Mouse (Mus musculus) heart, embryonic 12.5 days (tissue): ENCODE data around the gene Trem1. TPM values are rescaled to one million over a fixed set of nuclear protein-coding genes. Genes with fewer than 3 reads are reported as not detected.

Experiments
- ATAC-seq: fragments of 200-750 bp; cut with Nextera tagmentation; 2 replicates; pipeline ENCODE4 v1.8.0; 2017; ENCODE audit warnings: moderate TSS enrichment, moderate library complexity; ENCODE audit not compliant: insufficient number of reproducible peaks, low FRiP score
- H3K27ac ChIP-seq: fragments of 300-500 bp; sonication (generic); 2 replicates; pipeline ENCODE4 v1.5.1; 2016; ENCODE audit warnings: mild to moderate bottlenecking, moderate library complexity; ENCODE audit not compliant: poor library complexity, severe bottlenecking
- H3K27me3 ChIP-seq: fragments of 300-500 bp; sonication (generic); replicated peaks from 2 replicates; pipeline ENCODE4 v1.6.1; 2016; ENCODE audit warnings: mild to moderate bottlenecking, moderate library complexity
- H3K36me3 ChIP-seq: fragments of 300-500 bp; sonication (generic); 2 replicates; pipeline ENCODE4 v1.6.1; 2016; ENCODE audit warnings: mild to moderate bottlenecking, moderate library complexity
- H3K4me1 ChIP-seq: fragments of 300-500 bp; sonication (generic); replicated peaks from 2 replicates; pipeline ENCODE4 v1.6.1; 2016; ENCODE audit warnings: mild to moderate bottlenecking
- H3K4me2 ChIP-seq: fragments of 300-500 bp; sonication (generic); 2 replicates; pipeline ENCODE4 v1.6.1; 2016; ENCODE audit warnings: mild to moderate bottlenecking, moderate library complexity
- H3K4me3 ChIP-seq: fragments of 300-500 bp; sonication (generic); 2 replicates; pipeline ENCODE4 v1.5.1; 2016; ENCODE audit warnings: mild to moderate bottlenecking
- H3K9ac ChIP-seq: fragments of 300-500 bp; sonication (generic); 2 replicates; pipeline ENCODE4 v1.6.1; 2016; ENCODE audit warnings: mild to moderate bottlenecking, moderate library complexity
- H3K9me3 ChIP-seq: fragments of 300-500 bp; sonication (generic); replicated peaks from 2 replicates; pipeline ENCODE4 v1.6.1; 2016; ENCODE audit warnings: mild to moderate bottlenecking, moderate library complexity
- WGBS: fragments of 180-500 bp; shearing (Covaris S2); methylation state at CpG from one replicate; pipeline ENCODE4 v1.1.7; 2016; 5-methylcytosine and 5-hydroxymethylcytosine counted together
- polyA plus RNA-seq: library from polyadenylated mRNA; unstranded; fragments of >200 nt; fragmentation: Nextera tagmentation; extraction: Ambion mirVana; gene quantifications from 2 replicates; pipeline ENCODE4 v1.2.1, GENCODE M21; 2016

Trem1 gene
- polyA plus RNA-seq, 1 experiment from 2014 or later, result 0.08 TPM

GRCm38 (mm10) chr17:48247221-48247928 lies 14.8 kb downstream of the Trem1 start, which contains the start of gene Trem3:
Trem3 (plus strand) TSS chr17:48247777.
- Histone ChIP-seq H3K4me2 (no peak within 1 kb of the TSS), H3K27ac (no peak within 1 kb of the TSS), H3K27me3 (no peaks in the 10 kb centered on the region), H3K36me3 (no peaks in the 10 kb centered on the region), H3K9ac (no peak within 1 kb of the TSS), H3K4me1 (no peaks in the 10 kb centered on the region), H3K4me3 (no peak within 1 kb of the TSS), H3K9me3 (no peaks in the 10 kb centered on the region)
- ATAC-seq, result no peak
- WGBS, result 80% methylated on average over 11 of the region's 11 CpGs

GRCm38 (mm10) chr17:48249039-48249438 lies 16.5 kb downstream of the Trem1 start:
- no peak overlapping the region for H3K27ac ChIP-seq
- ATAC-seq, result no peak
- H3K4me1 ChIP-seq, result no peaks in the 10 kb centered on the region
- no peaks in the 10 kb centered on the region for H3K9me3 ChIP-seq
- H3K4me2 ChIP-seq, result no peak overlapping the region
- no peaks in the 10 kb centered on the region for H3K27me3 ChIP-seq
- no peak overlapping the region for H3K9ac ChIP-seq
- no peak overlapping the region for H3K4me3 ChIP-seq
- no peaks in the 10 kb centered on the region for H3K36me3 ChIP-seq

GRCm38 (mm10) chr17:48249501-48249900 lies 16.9 kb downstream of the Trem1 start:
- H3K27me3 ChIP-seq, result no peaks in the 10 kb centered on the region
- no peaks in the 10 kb centered on the region for H3K9me3 ChIP-seq
- no peak overlapping the region for H3K9ac ChIP-seq
- H3K36me3 ChIP-seq, result no peaks in the 10 kb centered on the region
- WGBS, result 75% methylated on average over 11 of the region's 11 CpGs
- H3K4me3 ChIP-seq, result no peak overlapping the region
- H3K4me1 ChIP-seq, result no peaks in the 10 kb centered on the region
- ATAC-seq, result no peak
- H3K4me2 ChIP-seq, result no peak overlapping the region
- no peak overlapping the region for H3K27ac ChIP-seq

GRCm38 (mm10) chr17:48250631-48251030 lies 18.1 kb downstream of the Trem1 start:
- no peaks in the 10 kb centered on the region for H3K9me3 ChIP-seq
- WGBS, result 82% methylated on average over 7 of the region's 7 CpGs
- H3K9ac ChIP-seq, result no peak overlapping the region
- H3K27ac ChIP-seq, result no peak overlapping the region
- H3K4me3 ChIP-seq, result no peak overlapping the region
- H3K36me3 ChIP-seq, result no peaks in the 10 kb centered on the region
- ATAC-seq, result no peak
- no peaks in the 10 kb centered on the region for H3K4me1 ChIP-seq
- H3K27me3 ChIP-seq, result no peaks in the 10 kb centered on the region
- H3K4me2 ChIP-seq, result no peak overlapping the region

GRCm38 (mm10) chr17:48256575-48256974 lies 24.0 kb downstream of the Trem1 start:
- ATAC-seq, result no peak
- no peaks in the 10 kb centered on the region for H3K36me3 ChIP-seq
- no peak overlapping the region for H3K4me2 ChIP-seq
- no peak overlapping the region for H3K27ac ChIP-seq
- no peaks in the 10 kb centered on the region for H3K4me1 ChIP-seq
- H3K4me3 ChIP-seq, result no peak overlapping the region
- H3K9ac ChIP-seq, result no peak overlapping the region
- peaks cover 10% of the 10 kb centered on the region for H3K9me3 ChIP-seq
- H3K27me3 ChIP-seq, result no peaks in the 10 kb centered on the region

- 74% methylated on average over 2 of the region's 2 CpGs for WGBS
These were observed 29.3 kb downstream of the Trem1 start for GRCm38 (mm10) chr17:48261868-48262267.

GRCm38 (mm10) chr17:48263741-48264362 lies 31.3 kb downstream of the Trem1 start, which contains the start of gene Treml4:
Treml4 (plus strand) TSS chr17:48264295.
- no peak within 1 kb of the TSS for H3K4me3 ChIP-seq
- H3K9me3 ChIP-seq, result peaks cover 10% of the 10 kb centered on the region
- 80% methylated on average over 3 of the region's 3 CpGs for WGBS
- H3K4me1 ChIP-seq, result no peaks in the 10 kb centered on the region
- peak; percentile 51; the same call in 1 of the 2 replicates for ATAC-seq
- H3K9ac ChIP-seq, result no peak within 1 kb of the TSS
- H3K27ac ChIP-seq, result 0 out of 2 replicates have a peak within 1 kb of the TSS, but pooled peaks have one; percentile 14
- no peaks in the 10 kb centered on the region for H3K36me3 ChIP-seq
- no peaks in the 10 kb centered on the region for H3K27me3 ChIP-seq
- no peak within 1 kb of the TSS for H3K4me2 ChIP-seq

More at GRCm38 (mm10) chr17:48261868-48262267, 29.3 kb downstream of the Trem1 start:
- peaks cover 10% of the 10 kb centered on the region for H3K9me3 ChIP-seq
- H3K4me2 ChIP-seq, result no peak overlapping the region
- no peak overlapping the region for H3K27ac ChIP-seq
- H3K4me3 ChIP-seq, result no peak overlapping the region
- no peak overlapping the region for H3K9ac ChIP-seq
- no peaks in the 10 kb centered on the region for H3K27me3 ChIP-seq
- no peaks in the 10 kb centered on the region for H3K4me1 ChIP-seq
- no peaks in the 10 kb centered on the region for H3K36me3 ChIP-seq
- no peak for ATAC-seq

GRCm38 (mm10) chr17:48264662-48265061 lies 32.1 kb downstream of the Trem1 start:
- Histone ChIP-seq H3K27me3 (no peaks in the 10 kb centered on the region), H3K4me3 (no peak overlapping the region), H3K4me1 (no peaks in the 10 kb centered on the region), H3K9ac (no peak overlapping the region), H3K4me2 (no peak overlapping the region), H3K27ac (no peak overlapping the region), H3K9me3 (peaks cover 5% of the 10 kb centered on the region), H3K36me3 (no peaks in the 10 kb centered on the region)
- WGBS, result 84% methylated on average over 7 of the region's 7 CpGs
- ATAC-seq, result peak; percentile 88

GRCm38 (mm10) chr17:48266138-48266537 lies 33.6 kb downstream of the Trem1 start:
- 60% methylated on average over 2 of the region's 2 CpGs for WGBS
- no peak for ATAC-seq
- Histone ChIP-seq H3K27ac (no peak overlapping the region), H3K4me1 (no peaks in the 10 kb centered on the region), H3K4me2 (no peak overlapping the region), H3K4me3 (no peak overlapping the region), H3K9me3 (no peaks in the 10 kb centered on the region), H3K27me3 (no peaks in the 10 kb centered on the region), H3K9ac (no peak overlapping the region), H3K36me3 (no peaks in the 10 kb centered on the region)

- H3K9ac ChIP-seq, result no peak overlapping the region
- no peak overlapping the region for H3K4me3 ChIP-seq
- no peak for ATAC-seq
- 52% methylated on average over 2 of the region's 2 CpGs for whole genome bisulfite sequencing
- H3K4me2 ChIP-seq, result no peak overlapping the region
- H3K9me3 ChIP-seq, result no peaks in the 10 kb centered on the region
- no peaks in the 10 kb centered on the region for H3K4me1 ChIP-seq
- H3K27me3 ChIP-seq, result no peaks in the 10 kb centered on the region
- no peak overlapping the region for H3K27ac ChIP-seq
- no peaks in the 10 kb centered on the region for H3K36me3 ChIP-seq
These were observed 34.2 kb downstream of the Trem1 start for GRCm38 (mm10) chr17:48266610-48267304.

GRCm38 (mm10) chr17:48267591-48267990 lies 35.0 kb downstream of the Trem1 start:
- H3K4me1 ChIP-seq, result 0 out of 2 replicates have a peak, but pooled peaks cover 5% of the 10 kb centered on the region
- H3K4me2 ChIP-seq, result no peak overlapping the region
- H3K27me3 ChIP-seq, result no peaks in the 10 kb centered on the region
- H3K4me3 ChIP-seq, result no peak overlapping the region
- WGBS, result 77% methylated on average over 1 of the region's 1 CpGs
- ATAC-seq, result no peak
- no peak overlapping the region for H3K9ac ChIP-seq
- H3K36me3 ChIP-seq, result no peaks in the 10 kb centered on the region
- H3K9me3 ChIP-seq, result no peaks in the 10 kb centered on the region
- H3K27ac ChIP-seq, result no peak overlapping the region
